Mouse (Mus musculus): ENCODE measurements around the gene Uncx. TPM values are rescaled to one million over a fixed set of nuclear protein-coding genes. Genes with fewer than 3 reads are reported as not detected.
"Not testable (repeated sequence)": the region's sequence is repeated elsewhere in the genome, so short reads cannot be mapped to it uniquely, and the experiment has no call there.

The Uncx gene
- polyA plus RNA-seq, 1 experiment from 2014 or later = 48.8 TPM

- no peak for ATAC-seq (replicated peaks)
- Histone ChIP-seq H3K27ac (no peak overlapping the region), H3K4me1 (peaks cover 3% of the 10 kb centered on the region; the same call in 1 of the 2 replicates), H3K4me2 (no peak overlapping the region), H3K27me3 (replicated peaks) (no peaks in the 10 kb centered on the region), H3K4me3 (no peak overlapping the region), H3K9ac (no peak overlapping the region), H3K36me3 (replicated peaks) (no peaks in the 10 kb centered on the region), H3K9me3 (no peaks in the 10 kb centered on the region)
- WGBS = 84% methylated on average over 7 of the region's 7 CpGs
Observed at GRCm38 (mm10) chr5:139573606-139574311, 30.5 kb downstream of the Uncx start.

- Histone ChIP-seq H3K9ac (no peak overlapping the region), H3K9me3 (no peaks in the 10 kb centered on the region), H3K27me3 (replicated peaks) (no peaks in the 10 kb centered on the region), H3K4me3 (no peak overlapping the region), H3K4me1 (peaks cover 9% of the 10 kb centered on the region), H3K36me3 (replicated peaks) (no peaks in the 10 kb centered on the region), H3K4me2 (no peak overlapping the region), H3K27ac (no peak overlapping the region)
- ATAC-seq (replicated peaks) = no peak
- 82% methylated on average over 9 of the region's 9 CpGs for WGBS
Observed at GRCm38 (mm10) chr5:139575054-139575453, 31.8 kb downstream of the Uncx start.

GRCm38 (mm10) chr5:139580171-139580743 lies 37.0 kb downstream of the Uncx start:
- Histone ChIP-seq H3K27ac (peak overlapping the region; percentile 71), H3K9me3 (no peaks in the 10 kb centered on the region), H3K4me1 (peaks cover 32% of the 10 kb centered on the region), H3K4me2 (peak overlapping the region; percentile 39), H3K4me3 (peak overlapping the region; percentile 21), H3K27me3 (replicated peaks) (peaks cover 12% of the 10 kb centered on the region), H3K9ac (no peak overlapping the region), H3K36me3 (replicated peaks) (no peaks in the 10 kb centered on the region)
- ATAC-seq (replicated peaks) = peak; percentile 41; the same call in 1 of the 2 replicates
- WGBS = 21% methylated on average over 27 of the region's 27 CpGs

- Histone ChIP-seq H3K4me1 (peaks cover 38% of the 10 kb centered on the region), H3K9ac (no peak overlapping the region), H3K4me3 (no peak overlapping the region), H3K9me3 (no peaks in the 10 kb centered on the region), H3K27me3 (replicated peaks) (peaks cover 14% of the 10 kb centered on the region), H3K36me3 (replicated peaks) (no peaks in the 10 kb centered on the region), H3K4me2 (no peak overlapping the region), H3K27ac (no peak overlapping the region)
- 6% methylated on average over 10 of the region's 10 CpGs for WGBS
- peak; percentile 50; the same call in 1 of the 2 replicates for ATAC-seq (replicated peaks)
Observed at GRCm38 (mm10) chr5:139581308-139581868, 38.1 kb downstream of the Uncx start.

GRCm38 (mm10) chr5:139584971-139585747 lies 41.9 kb downstream of the Uncx start:
- H3K27me3 ChIP-seq (replicated peaks) = peaks cover 14% of the 10 kb centered on the region
- WGBS = 3% methylated on average over 39 of the region's 39 CpGs
- peaks cover 30% of the 10 kb centered on the region for H3K4me1 ChIP-seq
- H3K27ac ChIP-seq = peak overlapping the region; percentile 60
- peak overlapping the region; percentile 40 for H3K4me2 ChIP-seq
- H3K36me3 ChIP-seq (replicated peaks) = no peaks in the 10 kb centered on the region
- H3K9ac ChIP-seq = peak overlapping the region; percentile 39; the same call in 1 of the 2 replicates
- peak; percentile 58 for ATAC-seq (replicated peaks)
- 0 out of 2 replicates have a peak overlapping the region, but pooled peaks have one; percentile 9 for H3K4me3 ChIP-seq
- H3K9me3 ChIP-seq = no peaks in the 10 kb centered on the region

- Histone ChIP-seq H3K4me3 (0 out of 2 replicates have a peak overlapping the region, but pooled peaks have one; percentile 9), H3K4me2 (peak overlapping the region; percentile 40), H3K27me3 (replicated peaks) (peaks cover 14% of the 10 kb centered on the region), H3K36me3 (replicated peaks) (no peaks in the 10 kb centered on the region), H3K9ac (peak overlapping the region; percentile 39; the same call in 1 of the 2 replicates), H3K9me3 (no peaks in the 10 kb centered on the region), H3K4me1 (peaks cover 25% of the 10 kb centered on the region), H3K27ac (peak overlapping the region; percentile 60; the same call in 1 of the 2 replicates)
- 10% methylated on average over 8 of the region's 8 CpGs for WGBS
- ATAC-seq (replicated peaks) = no peak; the same call in 1 of the 2 replicates
Observed at GRCm38 (mm10) chr5:139585748-139586060, 42.4 kb downstream of the Uncx start.

GRCm38 (mm10) chr5:139587459-139587858 lies 44.2 kb downstream of the Uncx start:
- Histone ChIP-seq H3K27me3 (replicated peaks) (peaks cover 14% of the 10 kb centered on the region), H3K4me1 (peaks cover 16% of the 10 kb centered on the region)
- H3K4me3 ChIP-seq; ATAC-seq (replicated peaks); H3K9me3 ChIP-seq; H3K36me3 ChIP-seq (replicated peaks); H3K4me2 ChIP-seq; H3K9ac ChIP-seq; H3K27ac ChIP-seq: not testable (repeated sequence)
- whole genome bisulfite sequencing = 78% methylated on average over 5 of the region's 5 CpGs

GRCm38 (mm10) chr5:139590682-139591360 lies 47.5 kb downstream of the Uncx start:
- H3K4me3 ChIP-seq; H3K4me2 ChIP-seq; H3K27me3 ChIP-seq (replicated peaks); H3K27ac ChIP-seq; ATAC-seq (replicated peaks); H3K9ac ChIP-seq; H3K4me1 ChIP-seq; H3K36me3 ChIP-seq (replicated peaks); H3K9me3 ChIP-seq: not testable (repeated sequence)
- 52% methylated on average over 6 of the region's 6 CpGs for WGBS

GRCm38 (mm10) chr5:139592011-139592410 lies 48.7 kb downstream of the Uncx start:
- 90% methylated on average over 3 of the region's 3 CpGs for WGBS
- no peak overlapping the region for H3K4me3 ChIP-seq
- no peaks in the 10 kb centered on the region for H3K9me3 ChIP-seq
- peaks cover 10% of the 10 kb centered on the region for H3K4me1 ChIP-seq
- no peak overlapping the region for H3K4me2 ChIP-seq
- no peaks in the 10 kb centered on the region for H3K27me3 ChIP-seq (replicated peaks)
- H3K27ac ChIP-seq = no peak overlapping the region
- no peak overlapping the region for H3K9ac ChIP-seq
- H3K36me3 ChIP-seq (replicated peaks) = no peaks in the 10 kb centered on the region
- no peak for ATAC-seq (replicated peaks)

GRCm38 (mm10) chr5:139592850-139593249 lies 49.6 kb downstream of the Uncx start:
- no peak overlapping the region for H3K27ac ChIP-seq
- no peaks in the 10 kb centered on the region for H3K36me3 ChIP-seq (replicated peaks)
- no peaks in the 10 kb centered on the region for H3K9me3 ChIP-seq
- no peak overlapping the region for H3K4me3 ChIP-seq
- 71% methylated on average over 3 of the region's 3 CpGs for WGBS
- ATAC-seq (replicated peaks) = no peak
- H3K4me1 ChIP-seq = peaks cover 10% of the 10 kb centered on the region
- H3K4me2 ChIP-seq = no peak overlapping the region
- H3K9ac ChIP-seq = no peak overlapping the region
- no peaks in the 10 kb centered on the region for H3K27me3 ChIP-seq (replicated peaks)

DNA sequence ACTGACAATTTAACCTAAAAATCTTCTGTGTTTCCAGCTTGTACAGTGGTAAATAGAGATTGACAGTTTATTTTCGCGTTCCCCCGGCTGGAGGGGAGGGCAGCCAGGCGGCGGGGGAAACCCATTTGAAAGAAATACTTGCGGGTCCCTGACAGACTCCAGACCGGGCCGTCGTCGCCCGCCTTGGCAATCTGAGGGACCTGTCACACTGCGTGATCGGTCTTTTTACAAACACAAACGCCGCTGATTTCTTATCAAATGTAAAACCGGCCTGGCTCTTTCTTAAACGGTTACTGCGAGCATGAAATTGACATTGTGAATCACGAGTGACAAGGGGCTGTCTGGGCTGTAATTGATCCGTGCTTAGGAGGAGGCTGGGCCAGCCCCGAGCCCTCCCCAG lies 50.5 kb downstream of the Uncx start:
- no peak for ATAC-seq (replicated peaks)
- Histone ChIP-seq H3K4me1 (peaks cover 12% of the 10 kb centered on the region), H3K4me2 (peak overlapping the region; percentile 31), H3K9ac (no peak overlapping the region), H3K27me3 (replicated peaks) (no peaks in the 10 kb centered on the region), H3K9me3 (no peaks in the 10 kb centered on the region), H3K36me3 (replicated peaks) (no peaks in the 10 kb centered on the region), H3K27ac (no peak overlapping the region), H3K4me3 (no peak overlapping the region)
- WGBS = 10% methylated on average over 21 of the region's 21 CpGs

All from midbrain, embryonic 15.5 days (tissue).